Mouse (Mus musculus): ENCODE results near the gene Nrxn3.

DNA sequence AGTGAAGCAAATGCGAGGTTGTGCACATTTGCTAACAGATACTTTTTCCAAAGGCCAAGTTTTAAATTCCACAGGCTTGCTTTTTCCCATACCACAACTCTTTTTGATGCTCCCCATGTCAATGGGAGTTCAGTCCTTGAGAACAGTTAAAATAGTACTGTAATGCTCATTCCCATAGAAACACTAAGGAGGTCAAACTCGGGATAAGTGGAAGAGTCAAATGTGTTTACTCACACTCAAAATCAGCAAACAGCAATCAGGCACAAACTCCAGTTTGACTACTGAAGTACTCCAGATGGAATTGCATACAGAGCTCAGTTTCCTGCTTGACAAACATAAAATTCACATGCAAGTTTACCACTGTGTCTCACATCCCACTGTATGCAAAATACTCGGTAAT is 1458.9 kb downstream of the Nrxn3 start:
- TF ChIP-seq EP300 (IDR thresholded peaks at IDR 0.05; ENCODE audit: low read depth) (no peak), CTCF (IDR thresholded peaks at IDR 0.05; ENCODE audit: low read depth) (no peak)

Data from liver, postnatal 0 days (tissue).